Mouse (Mus musculus) small intestine, adult 2 months (tissue): ENCODE data around the gene Kremen2. TPM values are rescaled to one million over a fixed set of nuclear protein-coding genes. Genes with fewer than 3 reads are reported as not detected.

Experiments used
- H3K27ac ChIP-seq: fragments of 200-500 bp; 2 replicates; pipeline ENCODE4 v1.5.1; 2012; ENCODE audit warnings: low read depth, low read length, control low read depth, inconsistent platforms; ENCODE audit not compliant: insufficient read depth
- H3K27me3 ChIP-seq: fragments of 200-500 bp; 2 replicates; pipeline ENCODE4 v1.6.1; 2012; ENCODE audit warnings: mild to moderate bottlenecking, moderate library complexity, low read length, inconsistent platforms; ENCODE audit not compliant: control insufficient read depth, insufficient read depth
- H3K36me3 ChIP-seq: fragments of 200-500 bp; 2 replicates; pipeline ENCODE4 v1.6.1; 2012; ENCODE audit warnings: mild to moderate bottlenecking, low read length, control low read depth, inconsistent platforms; ENCODE audit not compliant: control insufficient read depth, insufficient read depth
- H3K4me1 ChIP-seq: fragments of 200-500 bp; 2 replicates; pipeline ENCODE4 v1.6.1; 2012; ENCODE audit warnings: low read length, inconsistent platforms, mixed read lengths; ENCODE audit not compliant: control insufficient read depth, insufficient read depth, insufficient read length
- H3K4me3 ChIP-seq: fragments of 200-500 bp; 2 replicates; pipeline ENCODE4 v1.5.1; 2012; ENCODE audit warnings: low read depth, mild to moderate bottlenecking, control low read depth, inconsistent platforms, low read length, moderate library complexity
- CTCF ChIP-seq: fragments of 200-500 bp; IDR thresholded peaks from 2 replicates; pipeline ENCODE4 v1.5.1; 2012; ENCODE audit warnings: low read depth, mild to moderate bottlenecking, control low read depth, inconsistent platforms, low read length, moderate library complexity, mixed read lengths; ENCODE audit not compliant: insufficient replicate concordance, insufficient read length; ENCODE audit errors: extremely low read depth
- POLR2A ChIP-seq: fragments of 200-500 bp; IDR thresholded peaks from 2 replicates; pipeline ENCODE4 v1.6.1; 2012; ENCODE audit warnings: low read depth, mild to moderate bottlenecking, control low read depth, inconsistent platforms, low read length, moderate library complexity
- WGBS: fragments of 180-500 bp; shearing (Covaris S2); methylation state at CpG from one replicate; pipeline ENCODE4 v1.1.7; 2018; 5-methylcytosine and 5-hydroxymethylcytosine counted together
- polyA plus RNA-seq: library from polyadenylated mRNA; depleted of rRNA; stranded (reverse); fragments of >200 nt; gene quantifications from 2 replicates; pipeline ENCODE4 v1.2.3, GENCODE M21; 2012; rRNA removed

Kremen2 gene
- polyA plus RNA-seq, 1 experiment: 2.9 TPM

DNA sequence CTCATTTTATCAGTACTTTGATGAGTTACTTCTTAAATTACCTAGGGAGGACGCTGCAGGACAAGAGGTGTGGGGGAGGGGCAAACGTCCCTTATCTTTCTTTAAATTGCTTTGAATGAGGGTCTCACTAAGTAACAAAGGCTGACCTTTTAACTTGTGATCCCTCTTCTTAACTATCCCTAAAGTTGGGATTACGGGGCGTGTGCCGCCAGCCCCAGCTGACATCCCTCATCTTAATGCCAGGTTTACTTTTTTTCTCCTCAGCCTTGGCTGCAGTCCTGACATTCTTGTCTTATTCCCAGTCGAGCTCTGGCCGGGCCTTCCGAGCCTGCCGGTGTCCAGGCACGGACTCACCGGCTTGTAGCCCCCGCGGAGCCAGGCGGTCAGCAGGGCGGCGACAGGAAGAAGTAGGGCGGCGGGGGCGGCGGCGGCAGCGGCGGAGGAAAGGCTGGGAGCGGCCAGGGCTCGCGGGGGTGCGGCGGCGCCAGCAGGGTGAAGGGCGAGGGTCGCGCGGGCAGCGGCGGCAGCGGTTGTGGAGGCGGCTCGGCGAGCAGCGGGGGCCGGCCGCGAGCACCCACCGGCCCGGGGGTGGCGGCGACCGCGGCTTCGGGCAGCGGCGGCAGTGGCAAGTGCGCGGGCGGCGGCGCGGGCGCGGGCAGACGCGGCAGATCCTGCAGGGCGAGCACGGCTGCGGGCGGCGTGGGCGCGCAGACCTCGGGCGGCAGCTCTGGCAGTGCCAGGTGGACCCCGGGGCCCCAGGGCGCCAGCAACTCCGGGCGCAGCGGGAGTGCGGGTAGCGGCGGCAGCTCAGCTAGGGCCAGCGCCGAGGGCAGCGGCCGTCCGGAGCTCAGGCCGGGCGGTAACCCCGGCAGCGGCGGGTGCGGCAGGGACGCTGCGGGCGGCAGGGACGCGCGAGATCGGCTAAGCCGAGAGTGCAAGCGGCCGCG, 46.2 kb downstream of the Kremen2 start:
- H3K4me1 ChIP-seq: peaks cover 5% of the 10 kb centered on the region; the same call in 1 of the 2 replicates
- no peak overlapping the region for H3K27ac ChIP-seq
- H3K36me3 ChIP-seq: no peaks in the 10 kb centered on the region
- TF ChIP-seq CTCF (no peak), POLR2A (no peak)
- WGBS: under 1% methylated on average over 98 of the region's 101 CpGs
- peak overlapping the region; percentile 80 for H3K4me3 ChIP-seq
- peaks cover 12% of the 10 kb centered on the region for H3K27me3 ChIP-seq

DNA sequence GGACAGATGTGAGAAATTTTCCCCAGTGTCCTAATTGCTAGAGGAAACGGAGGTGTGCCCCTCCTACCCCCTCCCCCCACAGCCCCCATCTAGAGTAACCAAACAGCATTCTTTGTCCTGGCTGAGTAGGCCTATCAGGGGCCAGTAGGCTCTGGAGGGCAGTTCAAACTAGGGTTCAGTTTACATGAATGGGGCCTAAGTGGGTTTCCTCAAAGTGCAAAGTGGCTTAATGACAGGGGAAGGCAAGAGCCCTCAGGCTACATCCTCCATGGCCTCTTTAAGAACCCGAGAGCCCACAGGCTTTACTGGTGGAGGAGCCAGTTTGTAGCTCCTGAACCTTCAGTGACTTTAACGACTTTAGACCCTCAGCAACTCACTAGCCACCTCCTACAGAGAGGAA, 49.8 kb downstream of the Kremen2 start:
- Histone ChIP-seq H3K36me3 (no peaks in the 10 kb centered on the region), H3K4me1 (peaks cover 5% of the 10 kb centered on the region; the same call in 1 of the 2 replicates), H3K27ac (no peak overlapping the region), H3K4me3 (no peak overlapping the region), H3K27me3 (peaks cover 8% of the 10 kb centered on the region)
- WGBS: 72% methylated on average over 3 of the region's 3 CpGs
- TF ChIP-seq POLR2A (no peak), CTCF (no peak)

DNA sequence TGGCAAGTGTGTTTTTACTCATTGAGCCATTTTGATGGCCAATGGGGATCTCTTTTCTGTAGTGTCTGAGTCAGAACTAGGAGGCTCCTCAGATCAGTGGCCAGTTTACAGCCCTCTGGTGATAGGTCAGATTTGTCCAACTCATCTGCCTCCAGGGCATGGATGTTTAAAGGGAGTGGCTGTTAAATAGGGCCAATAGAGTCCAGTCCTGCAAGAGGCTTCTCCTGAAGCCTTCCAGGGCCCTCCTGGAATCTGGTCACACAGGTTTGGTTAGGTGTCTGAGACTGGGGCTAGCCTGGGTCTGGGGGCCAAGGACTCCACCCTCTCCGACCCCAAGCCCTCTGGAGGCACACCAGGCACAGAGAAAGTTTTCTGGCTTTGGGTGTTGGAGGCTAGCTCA, 51.1 kb downstream of the Kremen2 start:
- no peaks in the 10 kb centered on the region for H3K36me3 ChIP-seq
- WGBS: 50% methylated on average over 1 of the region's 1 CpGs

More for the DNA sequence above, 51.1 kb downstream of the Kremen2 start:
- H3K27ac ChIP-seq: no peak overlapping the region
- no peak overlapping the region for H3K4me3 ChIP-seq
- peaks cover 4% of the 10 kb centered on the region for H3K27me3 ChIP-seq
- TF ChIP-seq CTCF (no peak), POLR2A (no peak)
- H3K4me1 ChIP-seq: peaks cover 3% of the 10 kb centered on the region; the same call in 1 of the 2 replicates

Other genes with a start within 250 kb of the Kremen2 start
- gene Zfp213, start 181.6 kb downstream of the Kremen2 start, polyA plus RNA-seq: 6.4 and 7.8 TPM in 2 replicates
- gene Zfp13, start 146.3 kb downstream of the Kremen2 start, polyA plus RNA-seq: 5.4 and 6.8 TPM in 2 replicates
- not detected in 2 replicates for gene Zscan10, start 145.0 kb downstream of the Kremen2 start, polyA plus RNA-seq
- gene Mmp25, start 100.6 kb downstream of the Kremen2 start, polyA plus RNA-seq: 1.5 and 1.6 TPM in 2 replicates
- gene Bicdl2, start 85.3 kb downstream of the Kremen2 start, polyA plus RNA-seq: 5.2 and 6.0 TPM in 2 replicates
- 106 and 251 TPM in 2 replicates for gene Hcfc1r1, start 72.2 kb downstream of the Kremen2 start, polyA plus RNA-seq
- 12.4 and 19.8 TPM in 2 replicates for gene Thoc6, start 72.0 kb downstream of the Kremen2 start, polyA plus RNA-seq
- gene Tnfrsf12a, start 68.4 kb downstream of the Kremen2 start, polyA plus RNA-seq: 27.9 and 30.9 TPM in 2 replicates
- gene Cldn6, start 66.6 kb downstream of the Kremen2 start, polyA plus RNA-seq: 0.10 and 0.95 TPM in 2 replicates
- gene Cldn9, start 61.8 kb downstream of the Kremen2 start, polyA plus RNA-seq: 0.10 and 1.5 TPM in 2 replicates
- gene 1520401A03Rik, start 23.1 kb downstream of the Kremen2 start, polyA plus RNA-seq: not detected in 2 replicates
- gene Pkmyt1, start 19.5 kb downstream of the Kremen2 start, polyA plus RNA-seq: 25.0 and 42.3 TPM in 2 replicates
- 112 and 152 TPM in 2 replicates for gene Paqr4, start 5.0 kb downstream of the Kremen2 start, polyA plus RNA-seq
- gene Flywch1, start 25.8 kb upstream of the Kremen2 start, polyA plus RNA-seq: 16.5 and 34.1 TPM in 2 replicates
- 6.3 and 6.6 TPM in 2 replicates for gene Flywch2, start 40.2 kb upstream of the Kremen2 start, polyA plus RNA-seq
- 197 and 439 TPM in 2 replicates for gene Srrm2, start 44.7 kb upstream of the Kremen2 start, polyA plus RNA-seq
- 352 and 591 TPM in 2 replicates for gene Elob, start 83.3 kb upstream of the Kremen2 start, polyA plus RNA-seq
- 0.27 and 0.77 TPM in 2 replicates for gene Prss33, start 90.2 kb upstream of the Kremen2 start, polyA plus RNA-seq
- gene Prss32, start 98.0 kb upstream of the Kremen2 start, polyA plus RNA-seq: 166 and 292 TPM in 2 replicates
- 0.56 and 3.4 TPM in 2 replicates for gene Prss41, start 98.3 kb upstream of the Kremen2 start, polyA plus RNA-seq
- not detected in 2 replicates for gene Prss21, start 122.2 kb upstream of the Kremen2 start, polyA plus RNA-seq
- not detected in 2 replicates for gene Dcpp1, start 135.0 kb upstream of the Kremen2 start, polyA plus RNA-seq
- gene Dcpp2, start 135.0 kb upstream of the Kremen2 start, polyA plus RNA-seq: not detected in 2 replicates
- not detected in 2 replicates for gene Dcpp3, start 171.6 kb upstream of the Kremen2 start, polyA plus RNA-seq
- gene Sbp, start 195.8 kb upstream of the Kremen2 start, polyA plus RNA-seq: not detected in 2 replicates
- not detected in 2 replicates for gene Sbpl, start 209.4 kb upstream of the Kremen2 start, polyA plus RNA-seq
- gene Prss30, start 234.7 kb upstream of the Kremen2 start, polyA plus RNA-seq: 22.9 and 150 TPM in 2 replicates